Mouse (Mus musculus) cerebellum, adult 2 months (tissue): ENCODE measurements around the gene a.

Experiments
- CTCF ChIP-seq: fragments of 200-500 bp; IDR thresholded peaks from 2 replicates; pipeline ENCODE4 v1.5.1; 2011; ENCODE audit warnings: low read depth, mild to moderate bottlenecking, control low read depth, low read length, moderate library complexity, borderline replicate concordance; ENCODE audit not compliant: insufficient read depth
- POLR2A ChIP-seq: fragments of 200-500 bp; IDR thresholded peaks from 2 replicates; pipeline ENCODE4 v1.6.1; 2011; ENCODE audit warnings: low read length, control low read depth, borderline replicate concordance; ENCODE audit not compliant: insufficient read depth

GRCm38 (mm10) chr2:154789977-154790655 is 1.1 kb upstream of the a start:
- TF ChIP-seq POLR2A (no peak), CTCF (no peak)
